Mouse (Mus musculus) neural tube, embryonic 15.5 days (tissue): Measurements from ENCODE around the gene Enox1. TPM values are rescaled to one million over a fixed set of nuclear protein-coding genes. Genes with fewer than 3 reads are reported as not detected.

Experiments
- ATAC-seq: fragments of 200-750 bp; cut with Nextera tagmentation; 2 replicates; pipeline ENCODE4 v1.8.0; 2017; ENCODE audit warnings: mild to moderate bottlenecking, moderate TSS enrichment, moderate library complexity; ENCODE audit not compliant: low FRiP score
- H3K27ac ChIP-seq: fragments of 300-500 bp; sonication (generic); replicated peaks from 2 replicates; pipeline ENCODE4 v1.5.1; 2015; ENCODE audit warnings: mild to moderate bottlenecking, inconsistent platforms
- H3K27me3 ChIP-seq: fragments of 300-500 bp; sonication (generic); replicated peaks from 2 replicates; pipeline ENCODE4 v1.6.1; 2015; ENCODE audit warnings: inconsistent platforms
- H3K36me3 ChIP-seq: fragments of 300-500 bp; sonication (generic); 2 replicates; pipeline ENCODE4 v1.6.1; 2015; ENCODE audit warnings: inconsistent platforms
- H3K4me1 ChIP-seq: fragments of 300-500 bp; sonication (generic); 2 replicates; pipeline ENCODE4 v1.6.1; 2015; ENCODE audit warnings: inconsistent platforms
- H3K4me2 ChIP-seq: fragments of 300-500 bp; sonication (generic); 2 replicates; pipeline ENCODE4 v1.6.1; 2015; ENCODE audit warnings: inconsistent platforms, mild to moderate bottlenecking, moderate library complexity
- H3K4me3 ChIP-seq: fragments of 300-500 bp; sonication (generic); replicated peaks from 2 replicates; pipeline ENCODE4 v1.5.1; 2015; ENCODE audit warnings: mild to moderate bottlenecking, inconsistent platforms
- H3K9ac ChIP-seq: fragments of 300-500 bp; sonication (generic); replicated peaks from 2 replicates; pipeline ENCODE4 v1.6.1; 2015; ENCODE audit warnings: mild to moderate bottlenecking, inconsistent platforms
- H3K9me3 ChIP-seq: fragments of 300-500 bp; sonication (generic); replicated peaks from 2 replicates; pipeline ENCODE4 v1.6.1; 2016; ENCODE audit warnings: inconsistent platforms
- WGBS: fragments of 180-500 bp; shearing (Covaris S2); methylation state at CpG from one replicate; pipeline ENCODE4 v1.1.7; 2015; ENCODE audit warnings: mixed read lengths; 5-methylcytosine and 5-hydroxymethylcytosine counted together
- polyA plus RNA-seq: library from polyadenylated mRNA; unstranded; fragments of >200 nt; fragmentation: Nextera tagmentation; extraction: Ambion mirVana; gene quantifications from 2 replicates; pipeline ENCODE4 v1.2.1, GENCODE M21; 2015

Enox1 gene
- polyA plus RNA-seq, 1 experiment from 2014 or later, result 45.0 TPM

GRCm38 (mm10) chr14:77255711-77256110 is 99.1 kb downstream of the Enox1 start:
- H3K27ac ChIP-seq, result no peak overlapping the region
- WGBS, result 82% methylated on average over 6 of the region's 6 CpGs
- no peak overlapping the region for H3K4me3 ChIP-seq
- H3K9me3 ChIP-seq, result no peaks in the 10 kb centered on the region
- H3K27me3 ChIP-seq, result no peaks in the 10 kb centered on the region
- H3K36me3 ChIP-seq, result no peaks in the 10 kb centered on the region
- H3K4me2 ChIP-seq, result no peak overlapping the region
- H3K4me1 ChIP-seq, result peaks cover 10% of the 10 kb centered on the region
- no peak overlapping the region for H3K9ac ChIP-seq
- no peak for ATAC-seq

- Histone ChIP-seq H3K4me2 (no peak overlapping the region), H3K9me3 (no peaks in the 10 kb centered on the region), H3K4me1 (peaks cover 10% of the 10 kb centered on the region), H3K9ac (no peak overlapping the region), H3K4me3 (no peak overlapping the region), H3K27me3 (no peaks in the 10 kb centered on the region), H3K36me3 (no peaks in the 10 kb centered on the region), H3K27ac (no peak overlapping the region)
- no peak for ATAC-seq
- WGBS, result 47% methylated on average over 2 of the region's 2 CpGs
Observed at GRCm38 (mm10) chr14:77256943-77257342, 100.4 kb downstream of the Enox1 start.

DNA sequence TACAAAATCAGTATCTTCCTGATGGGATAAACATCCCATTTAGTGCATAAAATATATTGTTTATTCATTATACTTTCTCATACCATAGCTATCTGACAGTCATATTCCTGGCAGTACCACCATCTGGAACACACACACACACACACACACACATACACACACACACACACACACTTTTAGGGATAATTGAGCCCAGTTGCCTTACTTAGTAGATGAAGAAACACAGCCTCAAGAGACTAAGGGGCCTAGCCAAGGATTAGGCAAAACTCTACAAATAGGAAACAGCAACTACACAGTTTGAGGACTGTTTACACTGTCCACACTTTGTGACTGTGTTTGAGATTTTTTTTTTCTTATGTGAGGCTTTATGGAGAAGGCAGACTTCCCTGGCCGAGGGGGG is 100.9 kb downstream of the Enox1 start:
- no peak overlapping the region for H3K27ac ChIP-seq
- no peak overlapping the region for H3K4me2 ChIP-seq
- H3K9me3 ChIP-seq, result no peaks in the 10 kb centered on the region
- no peak overlapping the region for H3K4me3 ChIP-seq
- 96% methylated on average over 1 of the region's 1 CpGs for WGBS
- H3K9ac ChIP-seq, result no peak overlapping the region
- no peaks in the 10 kb centered on the region for H3K27me3 ChIP-seq
- no peak for ATAC-seq
- no peaks in the 10 kb centered on the region for H3K36me3 ChIP-seq
- peaks cover 10% of the 10 kb centered on the region for H3K4me1 ChIP-seq

DNA sequence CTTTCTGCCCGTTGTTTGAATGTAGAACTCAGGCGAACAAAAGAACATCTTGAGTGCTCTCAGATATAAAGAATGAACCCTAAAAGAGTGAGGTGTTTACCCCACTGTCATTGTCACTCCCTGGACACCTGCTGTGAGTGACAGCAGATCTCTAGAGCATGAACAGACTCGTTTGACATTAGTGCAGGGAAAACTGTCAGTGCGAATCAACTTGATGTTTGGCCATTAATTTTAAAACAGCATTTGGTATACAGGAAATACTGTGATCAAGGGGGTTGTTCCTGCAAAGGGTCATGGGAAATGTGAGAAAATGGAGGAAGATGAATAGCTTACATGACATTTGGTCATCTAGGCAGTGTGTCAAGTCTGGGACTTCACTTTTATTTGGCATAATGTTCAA is 101.6 kb downstream of the Enox1 start:
- no peak overlapping the region for H3K4me3 ChIP-seq
- H3K27ac ChIP-seq, result no peak overlapping the region
- no peaks in the 10 kb centered on the region for H3K27me3 ChIP-seq
- H3K4me1 ChIP-seq, result peaks cover 10% of the 10 kb centered on the region
- H3K9me3 ChIP-seq, result no peaks in the 10 kb centered on the region
- ATAC-seq, result no peak
- H3K36me3 ChIP-seq, result no peaks in the 10 kb centered on the region
- no peak overlapping the region for H3K4me2 ChIP-seq
- WGBS, result 53% methylated on average over 4 of the region's 4 CpGs
- H3K9ac ChIP-seq, result no peak overlapping the region

DNA sequence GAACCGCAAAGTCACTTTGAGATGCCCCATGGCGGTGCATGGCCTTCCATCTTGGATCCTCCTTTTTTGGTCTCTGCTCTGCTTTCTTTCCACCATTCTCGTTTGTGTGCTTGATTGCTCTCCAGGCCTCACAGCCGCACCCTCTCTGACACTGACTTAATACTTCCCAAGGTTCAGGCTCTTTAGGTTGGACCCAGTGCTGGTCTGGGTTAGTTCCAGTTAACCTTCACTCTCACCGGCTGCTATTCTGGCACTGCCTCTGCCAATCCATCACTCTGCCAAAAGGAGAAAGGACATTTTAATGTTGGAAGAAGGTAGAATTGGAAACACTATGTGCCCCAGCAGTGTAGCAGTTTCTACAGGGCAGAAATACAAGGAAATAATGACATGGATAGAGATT is 103.1 kb downstream of the Enox1 start:
- Histone ChIP-seq H3K9me3 (no peaks in the 10 kb centered on the region), H3K27ac (no peak overlapping the region)
- 78% methylated on average over 5 of the region's 5 CpGs for WGBS

GRCm38 (mm10) chr14:77260107-77260506 is 103.5 kb downstream of the Enox1 start:
- Histone ChIP-seq H3K4me3 (no peak overlapping the region), H3K27me3 (no peaks in the 10 kb centered on the region), H3K9me3 (no peaks in the 10 kb centered on the region), H3K9ac (no peak overlapping the region), H3K27ac (no peak overlapping the region), H3K4me1 (peaks cover 13% of the 10 kb centered on the region), H3K36me3 (no peaks in the 10 kb centered on the region), H3K4me2 (no peak overlapping the region)
- no peak for ATAC-seq
- WGBS, result 78% methylated on average over 4 of the region's 4 CpGs

More for the DNA sequence above, 103.1 kb downstream of the Enox1 start:
- H3K4me3 ChIP-seq, result no peak overlapping the region
- ATAC-seq, result no peak
- no peaks in the 10 kb centered on the region for H3K27me3 ChIP-seq
- peaks cover 14% of the 10 kb centered on the region for H3K4me1 ChIP-seq
- H3K36me3 ChIP-seq, result no peaks in the 10 kb centered on the region
- H3K9ac ChIP-seq, result no peak overlapping the region
- H3K4me2 ChIP-seq, result no peak overlapping the region

- Histone ChIP-seq H3K9me3 (no peaks in the 10 kb centered on the region), H3K9ac (no peak overlapping the region), H3K4me2 (no peak overlapping the region), H3K36me3 (no peaks in the 10 kb centered on the region), H3K4me3 (no peak overlapping the region), H3K27me3 (no peaks in the 10 kb centered on the region), H3K4me1 (peaks cover 18% of the 10 kb centered on the region; the same call in 1 of the 2 replicates), H3K27ac (no peak overlapping the region)
- no peak; the same call in 1 of the 2 replicates for ATAC-seq
- 64% methylated on average over 17 of the region's 17 CpGs for WGBS
Observed at GRCm38 (mm10) chr14:77266805-77267771, 110.5 kb downstream of the Enox1 start.

GRCm38 (mm10) chr14:77272248-77272930 is 115.8 kb downstream of the Enox1 start:
- H3K9ac ChIP-seq, result 0 out of 2 replicates have a peak overlapping the region, but pooled peaks have one; percentile 23
- H3K36me3 ChIP-seq, result no peaks in the 10 kb centered on the region
- no peak for ATAC-seq
- no peaks in the 10 kb centered on the region for H3K27me3 ChIP-seq
- peak overlapping the region; percentile 25 for H3K4me2 ChIP-seq
- no peaks in the 10 kb centered on the region for H3K9me3 ChIP-seq
- WGBS, result 60% methylated on average over 12 of the region's 12 CpGs
- H3K4me3 ChIP-seq, result no peak overlapping the region
- H3K4me1 ChIP-seq, result peaks cover 30% of the 10 kb centered on the region
- H3K27ac ChIP-seq, result peak overlapping the region; percentile 51; the same call in 1 of the 2 replicates

DNA sequence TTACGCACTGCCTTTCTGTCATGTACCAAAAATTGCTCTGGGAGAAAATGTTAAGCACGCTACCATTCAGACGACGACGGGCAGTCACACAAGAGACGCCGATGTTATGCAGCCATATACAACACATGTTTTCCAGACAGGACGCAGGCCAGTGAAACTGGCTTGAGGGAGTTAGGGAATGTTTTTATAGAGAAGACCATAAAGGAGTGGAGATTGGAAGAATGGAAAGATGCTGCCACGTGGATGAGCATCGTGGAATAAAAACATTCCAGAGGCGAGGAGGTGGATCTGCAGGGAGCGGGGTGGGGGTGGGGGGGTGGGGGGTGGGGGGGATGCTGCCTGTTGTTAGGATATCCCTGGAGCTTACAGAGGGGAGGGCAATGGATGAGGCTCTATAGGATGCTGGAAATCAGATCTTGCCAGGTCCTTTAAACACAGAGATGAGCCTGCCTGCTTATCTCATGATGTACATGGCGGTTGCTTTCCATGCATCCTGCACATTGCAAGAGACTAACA is 116.4 kb downstream of the Enox1 start:
- Histone ChIP-seq H3K36me3 (no peaks in the 10 kb centered on the region), H3K27ac (peak overlapping the region; percentile 51; the same call in 1 of the 2 replicates), H3K4me2 (peak overlapping the region; percentile 25), H3K9ac (no peak overlapping the region), H3K4me3 (no peak overlapping the region), H3K9me3 (no peaks in the 10 kb centered on the region), H3K4me1 (peaks cover 26% of the 10 kb centered on the region), H3K27me3 (no peaks in the 10 kb centered on the region)
- 29% methylated on average over 13 of the region's 13 CpGs for WGBS
- 0 out of 2 replicates have a peak, but pooled peaks have one; percentile 30 for ATAC-seq

DNA sequence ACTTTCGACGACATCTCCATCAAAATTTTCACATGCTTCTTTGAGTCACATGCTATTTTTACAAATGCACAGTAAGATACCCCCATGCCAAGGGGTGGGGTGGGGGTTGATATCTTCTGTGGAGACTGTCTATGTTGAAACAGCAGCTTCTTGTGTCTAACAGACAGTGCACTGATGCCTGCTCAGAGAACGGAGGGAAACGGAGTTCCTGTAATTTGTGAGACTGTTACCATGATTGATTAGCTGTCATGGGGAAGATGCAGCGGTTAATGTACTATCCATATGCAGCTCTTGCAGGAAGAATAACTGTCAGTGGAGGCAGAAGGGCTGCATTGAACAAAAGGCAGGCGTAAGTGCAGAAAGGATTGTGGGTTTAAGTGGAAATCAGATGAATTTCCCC is 117.2 kb downstream of the Enox1 start:
- Histone ChIP-seq H3K9me3 (no peaks in the 10 kb centered on the region), H3K27me3 (no peaks in the 10 kb centered on the region), H3K9ac (no peak overlapping the region), H3K27ac (0 out of 2 replicates have a peak overlapping the region, but pooled peaks have one; percentile 24), H3K4me3 (no peak overlapping the region), H3K4me1 (peaks cover 26% of the 10 kb centered on the region), H3K4me2 (no peak overlapping the region), H3K36me3 (no peaks in the 10 kb centered on the region)
- peak; percentile 66 for ATAC-seq
- WGBS, result 43% methylated on average over 6 of the region's 6 CpGs

DNA sequence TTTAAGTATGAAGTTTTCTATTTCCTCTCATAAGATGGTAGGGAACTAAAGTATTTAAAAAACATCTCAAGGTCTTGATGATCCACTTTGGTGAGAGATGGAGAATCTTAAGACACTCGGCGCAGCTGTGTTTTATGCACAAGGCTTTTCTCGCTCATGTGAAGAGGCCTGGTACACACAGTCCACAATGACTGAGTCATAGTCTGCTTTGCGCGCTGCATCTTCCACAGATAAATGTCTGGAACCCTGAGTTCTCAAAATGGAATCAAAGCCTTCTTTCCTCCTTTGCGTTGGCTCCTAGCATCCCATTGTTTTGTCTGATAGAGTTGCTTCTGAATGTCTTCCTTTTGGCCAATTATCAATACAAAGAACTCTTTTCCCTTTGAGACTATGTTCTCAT is 119.0 kb downstream of the Enox1 start:
- H3K36me3 ChIP-seq, result no peaks in the 10 kb centered on the region
- no peak overlapping the region for H3K4me3 ChIP-seq
- peaks cover 25% of the 10 kb centered on the region for H3K4me1 ChIP-seq
- ATAC-seq, result no peak
- no peak overlapping the region for H3K4me2 ChIP-seq
- no peak overlapping the region for H3K9ac ChIP-seq
- no peaks in the 10 kb centered on the region for H3K27me3 ChIP-seq
- H3K9me3 ChIP-seq, result no peaks in the 10 kb centered on the region
- no peak overlapping the region for H3K27ac ChIP-seq
- WGBS, result 90% methylated on average over 6 of the region's 6 CpGs
